Comparison of ENCODE assay signal across 28 mouse cellular contexts in genomic region chr12:37971482-37971881, GRCm38 (mm10).
"Had no signal": no experiment of that assay in that cellular context is flagged by ENCODE, and none has a peak within 500 bp of the region (broad histone marks: within the 10 kb centered on the region; RNA-seq: fewer than 3 reads in every experiment).

No protein-coding gene starts in this region.

- H3K4me3 ChIP-seq: embryonic facial prominence, embryonic 10.5 days; embryonic facial prominence, embryonic 12.5 days; embryonic facial prominence, embryonic 13.5 days; embryonic facial prominence, embryonic 15.5 days; erythroblast, embryonic 14.5 days; forebrain, embryonic 10.5 days; forebrain, embryonic 12.5 days; forebrain, embryonic 13.5 days; gastrocnemius, adult 2 months; heart, adult 2 months; heart, embryonic 10.5 days; heart, embryonic 12.5 days had no signal

- DNase-seq: cerebellum, adult 9-10 months; cerebellum, adult 9-11 months; cerebellum, postnatal 10 days; cerebellum, postnatal 14 days; cerebellum, postnatal 25 days; cerebellum, postnatal 36 days; embryo, embryonic 11 days; gastrocnemius, adult 2 months; gastrocnemius, postnatal 10 days; gastrocnemius, postnatal 14 days; gastrocnemius, postnatal 25 days; gastrocnemius, postnatal 36 days; heart, adult 11 months; heart, adult 18-20 months; heart, adult 2 months had no signal

- H3K36me3 ChIP-seq: embryonic facial prominence, embryonic 10.5 days; embryonic facial prominence, embryonic 12.5 days; embryonic facial prominence, embryonic 13.5 days; embryonic facial prominence, embryonic 15.5 days; forebrain, embryonic 10.5 days; forebrain, embryonic 12.5 days; heart, embryonic 10.5 days; heart, embryonic 12.5 days had no signal

- ATAC-seq: forebrain, embryonic 13.5 days; forebrain, embryonic 14.5 days; forebrain, embryonic 16.5 days had no signal

- H3K4me2 ChIP-seq: embryonic facial prominence, embryonic 12.5 days; embryonic facial prominence, embryonic 13.5 days; embryonic facial prominence, embryonic 15.5 days; forebrain, embryonic 12.5 days; forebrain, embryonic 13.5 days; heart, embryonic 11.5 days; heart, embryonic 12.5 days had no signal

- H3K27ac ChIP-seq: embryonic facial prominence, embryonic 10.5 days; embryonic facial prominence, embryonic 12.5 days; embryonic facial prominence, embryonic 13.5 days; embryonic facial prominence, embryonic 15.5 days; forebrain, embryonic 10.5 days; forebrain, embryonic 12.5 days; forebrain, embryonic 13.5 days; gastrocnemius, adult 2 months; heart, adult 2 months; heart, embryonic 10.5 days had no signal

- H3K27me3 ChIP-seq: embryonic facial prominence, embryonic 12.5 days; embryonic facial prominence, embryonic 13.5 days; embryonic facial prominence, embryonic 15.5 days; forebrain, embryonic 12.5 days; forebrain, embryonic 13.5 days; heart, embryonic 12.5 days had no signal

- H3K9ac ChIP-seq: embryonic facial prominence, embryonic 12.5 days; embryonic facial prominence, embryonic 13.5 days; embryonic facial prominence, embryonic 15.5 days; forebrain, embryonic 12.5 days; forebrain, embryonic 13.5 days; heart, embryonic 12.5 days had no signal

- H3K4me1 ChIP-seq: embryonic facial prominence, embryonic 10.5 days; embryonic facial prominence, embryonic 12.5 days; embryonic facial prominence, embryonic 13.5 days; embryonic facial prominence, embryonic 15.5 days; forebrain, embryonic 10.5 days; forebrain, embryonic 12.5 days; forebrain, embryonic 13.5 days; heart, embryonic 10.5 days; heart, embryonic 12.5 days had no signal

- H3K9me3 ChIP-seq: embryonic facial prominence, embryonic 10.5 days; embryonic facial prominence, embryonic 12.5 days; embryonic facial prominence, embryonic 13.5 days; embryonic facial prominence, embryonic 15.5 days; forebrain, embryonic 10.5 days; forebrain, embryonic 12.5 days; forebrain, embryonic 13.5 days; heart, embryonic 10.5 days; heart, embryonic 12.5 days had no signal
